Mouse (Mus musculus): ENCODE measurements around the gene Gipc3.

GRCm38 (mm10) chr10:81377362-81377664, 34.2 kb upstream of the Gipc3 start:
- TF ChIP-seq TAL1 (IDR thresholded peaks at IDR 0.05; ENCODE audit: low read length) (no peak), GATA1 (IDR thresholded peaks at IDR 0.05; ENCODE audit: low read length) (no peak)
